Mouse (Mus musculus) intestine, postnatal 0 days (tissue): ENCODE measurements around the gene Pdk2. TPM values are rescaled to one million over a fixed set of nuclear protein-coding genes. Genes with fewer than 3 reads are reported as not detected.

Experiments used
- ATAC-seq: fragments of 200-750 bp; cut with Nextera tagmentation; 2 replicates; pipeline ENCODE4 v1.8.0; 2017; ENCODE audit warnings: mild to moderate bottlenecking, moderate TSS enrichment, moderate library complexity
- H3K27ac ChIP-seq: fragments of 300-500 bp; sonication (generic); 2 replicates; pipeline ENCODE4 v1.5.1; 2014; ENCODE audit warnings: mild to moderate bottlenecking, low read depth, low read length, moderate library complexity
- H3K27me3 ChIP-seq: fragments of 300-500 bp; sonication (generic); replicated peaks from 2 replicates; pipeline ENCODE4 v1.6.1; 2014; ENCODE audit warnings: low read length, mixed read lengths; ENCODE audit not compliant: control insufficient read depth, insufficient read depth
- H3K36me3 ChIP-seq: fragments of 300-500 bp; sonication (generic); 2 replicates; pipeline ENCODE4 v1.6.1; 2014; ENCODE audit warnings: mild to moderate bottlenecking, moderate library complexity; ENCODE audit not compliant: control insufficient read depth, insufficient read depth
- H3K4me1 ChIP-seq: fragments of 300-500 bp; sonication (generic); replicated peaks from 2 replicates; pipeline ENCODE4 v1.6.1; 2014; ENCODE audit warnings: antibody characterized with exemption, low read length, mixed read lengths; ENCODE audit not compliant: control insufficient read depth, insufficient read depth
- H3K4me2 ChIP-seq: fragments of 300-500 bp; sonication (generic); replicated peaks from 2 replicates; pipeline ENCODE4 v1.6.1; 2014; ENCODE audit warnings: low read depth, mild to moderate bottlenecking, moderate library complexity
- H3K4me3 ChIP-seq: fragments of 300-500 bp; sonication (generic); 2 replicates; pipeline ENCODE4 v1.5.1; 2014; ENCODE audit warnings: low read depth, low read length
- H3K9ac ChIP-seq: fragments of 300-500 bp; sonication (generic); 2 replicates; pipeline ENCODE4 v1.6.1; 2014; ENCODE audit warnings: mild to moderate bottlenecking, low read depth, low read length
- H3K9me3 ChIP-seq: fragments of 300-500 bp; sonication (generic); 2 replicates; pipeline ENCODE4 v1.6.1; 2016; ENCODE audit warnings: mixed run types; ENCODE audit not compliant: control insufficient read depth
- CTCF ChIP-seq: sonication (generic); IDR thresholded peaks from 2 replicates; pipeline ENCODE4 v1.5.1; 2016; ENCODE audit warnings: low read depth, mild to moderate bottlenecking, control low read depth, antibody characterized with exemption, moderate library complexity
- WGBS: fragments of 180-500 bp; shearing (Covaris S2); extraction: QIAGEN DNeasy Blood & Tissue Kit; methylation state at CpG from one replicate; pipeline ENCODE4 v1.1.7; 2014; 5-methylcytosine and 5-hydroxymethylcytosine counted together
- polyA plus RNA-seq: library from polyadenylated mRNA; unstranded; fragments of >200 nt; fragmentation: Nextera tagmentation; extraction: Ambion mirVana; gene quantifications from 2 replicates; pipeline ENCODE4 v1.2.1, GENCODE M21; 2015

The Pdk2 gene
- polyA plus RNA-seq, 1 experiment from 2014 or later = 57.4 TPM

GRCm38 (mm10) chr11:94992754-94993606 is 48.2 kb downstream of the Pdk2 start:
- whole genome bisulfite sequencing = 2% methylated on average over 22 of the region's 22 CpGs
- Histone ChIP-seq H3K4me1 (peaks cover 33% of the 10 kb centered on the region), H3K36me3 (peaks cover 18% of the 10 kb centered on the region), H3K27me3 (no peaks in the 10 kb centered on the region), H3K4me2 (peak overlapping the region; percentile 94), H3K4me3 (peak overlapping the region; percentile 81), H3K9me3 (no peaks in the 10 kb centered on the region), H3K27ac (peak overlapping the region; percentile 80), H3K9ac (peak overlapping the region; percentile 83)
- no peak for TF ChIP-seq CTCF
- ATAC-seq = peak; percentile 37

- no peaks in the 10 kb centered on the region for H3K9me3 ChIP-seq
- no peak for ATAC-seq
- H3K4me2 ChIP-seq = peak overlapping the region; percentile 94
- peak overlapping the region; percentile 83 for H3K9ac ChIP-seq
- peak overlapping the region; percentile 80; the same call in 1 of the 2 replicates for H3K27ac ChIP-seq
- no peak for TF ChIP-seq CTCF
- H3K27me3 ChIP-seq = no peaks in the 10 kb centered on the region
- H3K4me1 ChIP-seq = peaks cover 33% of the 10 kb centered on the region
- 2% methylated on average over 20 of the region's 20 CpGs for WGBS
- peak overlapping the region; percentile 81 for H3K4me3 ChIP-seq
- H3K36me3 ChIP-seq = peaks cover 13% of the 10 kb centered on the region
Observed at GRCm38 (mm10) chr11:94992480-94992753, 48.7 kb downstream of the Pdk2 start.

- Histone ChIP-seq H3K4me1 (peaks cover 33% of the 10 kb centered on the region), H3K27ac (peak overlapping the region; percentile 80), H3K9me3 (no peaks in the 10 kb centered on the region), H3K36me3 (peaks cover 10% of the 10 kb centered on the region), H3K27me3 (no peaks in the 10 kb centered on the region), H3K4me3 (peak overlapping the region; percentile 81), H3K4me2 (peak overlapping the region; percentile 94), H3K9ac (peak overlapping the region; percentile 83)
- peak; percentile 21; the same call in 1 of the 2 replicates for TF ChIP-seq CTCF
- ATAC-seq = peak; percentile 8; the same call in 1 of the 2 replicates
- WGBS = under 1% methylated on average over 99 of the region's 99 CpGs
Observed at GRCm38 (mm10) chr11:94991641-94992479, 49.3 kb downstream of the Pdk2 start.

GRCm38 (mm10) chr11:94990749-94991577 is 50.2 kb downstream of the Pdk2 start, which contains the start of gene Ppp1r9b:
Gene Ppp1r9b (plus strand): TSS chr11:94991035.
- peak; percentile 77 for TF ChIP-seq CTCF
- Histone ChIP-seq H3K4me1 (peaks cover 24% of the 10 kb centered on the region), H3K4me3 (peak within 1 kb of the TSS; percentile 81), H3K9ac (peak within 1 kb of the TSS; percentile 83), H3K27ac (peak within 1 kb of the TSS; percentile 80), H3K9me3 (no peaks in the 10 kb centered on the region), H3K27me3 (no peaks in the 10 kb centered on the region), H3K4me2 (peak within 1 kb of the TSS; percentile 94), H3K36me3 (peaks cover 1% of the 10 kb centered on the region; the same call in 1 of the 2 replicates)
- 1% methylated on average over 64 of the region's 69 CpGs for WGBS
- peak; percentile 72 for ATAC-seq

- no peaks in the 10 kb centered on the region for H3K9me3 ChIP-seq
- peak overlapping the region; percentile 94 for H3K4me2 ChIP-seq
- peak overlapping the region; percentile 81 for H3K4me3 ChIP-seq
- H3K27me3 ChIP-seq = no peaks in the 10 kb centered on the region
- no peak for TF ChIP-seq CTCF
- H3K9ac ChIP-seq = no peak overlapping the region
- no peak for ATAC-seq
- H3K4me1 ChIP-seq = peaks cover 19% of the 10 kb centered on the region
- peak overlapping the region; percentile 80; the same call in 1 of the 2 replicates for H3K27ac ChIP-seq
- no peaks in the 10 kb centered on the region for H3K36me3 ChIP-seq
- WGBS = 46% methylated on average over 6 of the region's 6 CpGs
Observed at GRCm38 (mm10) chr11:94990102-94990748, 50.9 kb downstream of the Pdk2 start.
